Mouse (Mus musculus): ENCODE results near the gene Lrriq4. TPM values are rescaled to one million over a fixed set of nuclear protein-coding genes. Genes with fewer than 3 reads are reported as not detected.
A peak's percentile ranks its signal among the peaks of the same experiment; 100 is the strongest.

The Lrriq4 gene
- polyA plus RNA-seq, 1 experiment, result not detected

GRCm38 (mm10) chr3:30602740-30603098 lies 41.6 kb upstream of the Lrriq4 start:
- no peak for TF ChIP-seq CTCF (IDR thresholded peaks at IDR 0.05; ENCODE audit: insufficient read depth, low read depth, low read length)
- TF ChIP-seq POLR2A (IDR thresholded peaks at IDR 0.05; ENCODE audit: insufficient read depth, low read depth, low read length), result 0 out of 2 replicates have a peak, but pooled peaks have one; percentile 10
- under 1% methylated on average over 27 of the region's 27 CpGs for WGBS
- H3K27ac ChIP-seq (ENCODE audit: insufficient read depth, low read depth, low read length), result peak overlapping the region; percentile 99
- H3K4me3 ChIP-seq (ENCODE audit: insufficient read depth, low read depth, low read length), result peak overlapping the region; percentile 93
- H3K4me1 ChIP-seq (ENCODE audit: control insufficient read depth, insufficient read depth, low read length), result peaks cover 12% of the 10 kb centered on the region

- no peak for TF ChIP-seq POLR2A (IDR thresholded peaks at IDR 0.05; ENCODE audit: insufficient read depth, low read depth, low read length)
- TF ChIP-seq CTCF (IDR thresholded peaks at IDR 0.05; ENCODE audit: insufficient read depth, low read depth, low read length), result no peak
- peak overlapping the region; percentile 19 for H3K4me3 ChIP-seq (ENCODE audit: insufficient read depth, low read depth, low read length)
- 19% methylated on average over 10 of the region's 10 CpGs for WGBS
- H3K4me1 ChIP-seq (ENCODE audit: control insufficient read depth, insufficient read depth, low read length), result peaks cover 14% of the 10 kb centered on the region
- no peak overlapping the region for H3K27ac ChIP-seq (ENCODE audit: insufficient read depth, low read depth, low read length)
These were observed 41.1 kb upstream of the Lrriq4 start for GRCm38 (mm10) chr3:30603256-30603655.

GRCm38 (mm10) chr3:30608999-30609398 lies 35.3 kb upstream of the Lrriq4 start:
- 74% methylated on average over 3 of the region's 3 CpGs for WGBS
- no peak for TF ChIP-seq POLR2A (IDR thresholded peaks at IDR 0.05; ENCODE audit: insufficient read depth, low read depth, low read length)
- TF ChIP-seq CTCF (IDR thresholded peaks at IDR 0.05; ENCODE audit: insufficient read depth, low read depth, low read length), result no peak

GRCm38 (mm10) chr3:30610930-30611329 lies 33.4 kb upstream of the Lrriq4 start:
- no peak overlapping the region for H3K4me3 ChIP-seq (ENCODE audit: insufficient read depth, low read depth, low read length)
- 87% methylated on average over 4 of the region's 4 CpGs for WGBS
- peaks cover 6% of the 10 kb centered on the region for H3K4me1 ChIP-seq (ENCODE audit: control insufficient read depth, insufficient read depth, low read length)
- no peak overlapping the region for H3K27ac ChIP-seq (ENCODE audit: insufficient read depth, low read depth, low read length)
- no peak for TF ChIP-seq CTCF (IDR thresholded peaks at IDR 0.05; ENCODE audit: insufficient read depth, low read depth, low read length)

More at GRCm38 (mm10) chr3:30608999-30609398, 35.3 kb upstream of the Lrriq4 start:
- Histone ChIP-seq H3K4me3 (ENCODE audit: insufficient read depth, low read depth, low read length) (no peak overlapping the region), H3K27ac (ENCODE audit: insufficient read depth, low read depth, low read length) (no peak overlapping the region), H3K4me1 (ENCODE audit: control insufficient read depth, insufficient read depth, low read length) (peaks cover 9% of the 10 kb centered on the region)

- H3K4me3 ChIP-seq (ENCODE audit: insufficient read depth, low read depth, low read length), result no peak overlapping the region
- H3K27ac ChIP-seq (ENCODE audit: insufficient read depth, low read depth, low read length), result no peak overlapping the region
- 84% methylated on average over 8 of the region's 8 CpGs for WGBS
- no peaks in the 10 kb centered on the region for H3K4me1 ChIP-seq (ENCODE audit: control insufficient read depth, insufficient read depth, low read length)
- TF ChIP-seq CTCF (IDR thresholded peaks at IDR 0.05; ENCODE audit: insufficient read depth, low read depth, low read length), result no peak
- TF ChIP-seq POLR2A (IDR thresholded peaks at IDR 0.05; ENCODE audit: insufficient read depth, low read depth, low read length), result no peak
These were observed 24.2 kb upstream of the Lrriq4 start for GRCm38 (mm10) chr3:30620132-30620531.

GRCm38 (mm10) chr3:30633681-30634080 lies 10.6 kb upstream of the Lrriq4 start:
- Histone ChIP-seq H3K27ac (ENCODE audit: insufficient read depth, low read depth, low read length) (no peak overlapping the region), H3K4me1 (ENCODE audit: control insufficient read depth, insufficient read depth, low read length) (no peaks in the 10 kb centered on the region), H3K4me3 (ENCODE audit: insufficient read depth, low read depth, low read length) (no peak overlapping the region)
- TF ChIP-seq CTCF (IDR thresholded peaks at IDR 0.05; ENCODE audit: insufficient read depth, low read depth, low read length) (no peak), POLR2A (IDR thresholded peaks at IDR 0.05; ENCODE audit: insufficient read depth, low read depth, low read length) (no peak)
- WGBS, result 68% methylated on average over 3 of the region's 3 CpGs

GRCm38 (mm10) chr3:30635629-30636028 lies 8.7 kb upstream of the Lrriq4 start:
- H3K4me3 ChIP-seq (ENCODE audit: insufficient read depth, low read depth, low read length), result no peak overlapping the region
- H3K4me1 ChIP-seq (ENCODE audit: control insufficient read depth, insufficient read depth, low read length), result no peaks in the 10 kb centered on the region
- TF ChIP-seq CTCF (IDR thresholded peaks at IDR 0.05; ENCODE audit: insufficient read depth, low read depth, low read length), result no peak
- 82% methylated on average over 4 of the region's 4 CpGs for WGBS
- no peak overlapping the region for H3K27ac ChIP-seq (ENCODE audit: insufficient read depth, low read depth, low read length)

GRCm38 (mm10) chr3:30646761-30647160 lies 2.5 kb downstream of the Lrriq4 start:
- Histone ChIP-seq H3K4me3 (ENCODE audit: insufficient read depth, low read depth, low read length) (no peak overlapping the region), H3K4me1 (ENCODE audit: control insufficient read depth, insufficient read depth, low read length) (peaks cover 14% of the 10 kb centered on the region), H3K27ac (ENCODE audit: insufficient read depth, low read depth, low read length) (no peak overlapping the region)
- WGBS, result 60% methylated on average over 8 of the region's 8 CpGs
- TF ChIP-seq CTCF (IDR thresholded peaks at IDR 0.05; ENCODE audit: insufficient read depth, low read depth, low read length) (no peak), POLR2A (IDR thresholded peaks at IDR 0.05; ENCODE audit: insufficient read depth, low read depth, low read length) (no peak)

- TF ChIP-seq POLR2A (IDR thresholded peaks at IDR 0.05; ENCODE audit: insufficient read depth, low read depth, low read length) (no peak), CTCF (IDR thresholded peaks at IDR 0.05; ENCODE audit: insufficient read depth, low read depth, low read length) (no peak)
- WGBS, result 11% methylated on average over 25 of the region's 25 CpGs
- H3K4me1 ChIP-seq (ENCODE audit: control insufficient read depth, insufficient read depth, low read length), result peaks cover 14% of the 10 kb centered on the region
- H3K4me3 ChIP-seq (ENCODE audit: insufficient read depth, low read depth, low read length), result no peak within 1 kb of the TSS
- no peak within 1 kb of the TSS for H3K27ac ChIP-seq (ENCODE audit: insufficient read depth, low read depth, low read length)
These were observed 3.3 kb downstream of the Lrriq4 start, which contains the start of gene Lrrc34 for GRCm38 (mm10) chr3:30647440-30648090. Gene Lrrc34, minus strand, starts transcription at chr3:30647869.

Data from olfactory bulb, adult 2 months (tissue).